Mouse (Mus musculus): Measurements from ENCODE around the gene Tulp3.

- TF ChIP-seq CTCF (conservative IDR thresholded peaks at IDR 0.05 in 1 of 2, IDR thresholded peaks at IDR 0.05 in 1 of 2; ENCODE audit: low read depth in 2 of 2, low read length in 2 of 2) (no peak), CHD2 (IDR thresholded peaks at IDR 0.05; ENCODE audit: low read length) (no peak), ZNF384 (IDR thresholded peaks at IDR 0.05; ENCODE audit: low read depth, low read length) (no peak), ZC3H11A (IDR thresholded peaks at IDR 0.05; ENCODE audit: low read depth, low read length) (no peak), POLR2A (IDR thresholded peaks at IDR 0.05; ENCODE audit: low read depth, low read length) (no peak), GABPA (IDR thresholded peaks at IDR 0.05; ENCODE audit: insufficient replicate concordance, low read depth, low read length) (no peak), EP300 (IDR thresholded peaks at IDR 0.05; ENCODE audit: low read length) (no peak), NRF1 (IDR thresholded peaks at IDR 0.05; ENCODE audit: low read depth, low read length) (no peak)
Measured at GRCm38 (mm10) chr6:128346782-128347181, 8.9 kb downstream of the Tulp3 start.
